Mouse (Mus musculus): ENCODE measurements around the gene Chit1. TPM values are rescaled to one million over a fixed set of nuclear protein-coding genes. Genes with fewer than 3 reads are reported as not detected.

Chit1 gene
- polyA plus RNA-seq, 1 experiment from 2014 or later: 0.58 TPM

GRCm38 (mm10) chr1:134196386-134196785 is 85.3 kb downstream of the Chit1 start:
- peaks cover 10% of the 10 kb centered on the region; the same call in 1 of the 2 replicates for H3K4me1 ChIP-seq (replicated peaks; ENCODE audit: insufficient read depth, low read length)
- 0 out of 2 replicates have a peak overlapping the region, but pooled peaks have one; percentile 42 for H3K27ac ChIP-seq
- no peak overlapping the region for H3K4me2 ChIP-seq (ENCODE audit: low read length)
- H3K27me3 ChIP-seq (ENCODE audit: insufficient read depth, low read length): no peaks in the 10 kb centered on the region
- TF ChIP-seq CTCF (IDR thresholded peaks at IDR 0.05; ENCODE audit: low read depth): peak; percentile 74
- ATAC-seq (replicated peaks; ENCODE audit: low FRiP score, low read depth) (no peak), DNase-seq (ENCODE audit: low spot score) (peak; percentile 50)
- no peak overlapping the region for H3K4me3 ChIP-seq (replicated peaks; ENCODE audit: low read depth, low read length)
- no peaks in the 10 kb centered on the region for H3K36me3 ChIP-seq (ENCODE audit: insufficient read depth, low read length)
- no peak overlapping the region for H3K9ac ChIP-seq (ENCODE audit: low read depth, low read length)
- 59% methylated on average over 4 of the region's 4 CpGs for WGBS
- no peaks in the 10 kb centered on the region for H3K9me3 ChIP-seq (replicated peaks; ENCODE audit: low read length)

GRCm38 (mm10) chr1:134197325-134197982 is 86.4 kb downstream of the Chit1 start:
- DNase-seq (ENCODE audit: low spot score): no peak
- Histone ChIP-seq H3K9me3 (replicated peaks; ENCODE audit: low read length) (no peaks in the 10 kb centered on the region), H3K9ac (ENCODE audit: low read depth, low read length) (no peak overlapping the region), H3K36me3 (ENCODE audit: insufficient read depth, low read length) (no peaks in the 10 kb centered on the region), H3K4me1 (replicated peaks; ENCODE audit: insufficient read depth, low read length) (peaks cover 10% of the 10 kb centered on the region; the same call in 1 of the 2 replicates), H3K27ac (no peak overlapping the region), H3K4me2 (ENCODE audit: low read length) (no peak overlapping the region), H3K4me3 (replicated peaks; ENCODE audit: low read depth, low read length) (no peak overlapping the region), H3K27me3 (ENCODE audit: insufficient read depth, low read length) (no peaks in the 10 kb centered on the region)
- TF ChIP-seq CTCF (IDR thresholded peaks at IDR 0.05; ENCODE audit: low read depth): peak; percentile 35; the same call in 1 of the 2 replicates
- no peak for ATAC-seq (replicated peaks; ENCODE audit: low FRiP score, low read depth)
- WGBS: 82% methylated on average over 15 of the region's 15 CpGs

GRCm38 (mm10) chr1:134198197-134198995 is 87.4 kb downstream of the Chit1 start:
- Histone ChIP-seq H3K4me2 (ENCODE audit: low read length) (no peak overlapping the region), H3K4me3 (replicated peaks; ENCODE audit: low read depth, low read length) (no peak overlapping the region), H3K9ac (ENCODE audit: low read depth, low read length) (no peak overlapping the region), H3K27ac (no peak overlapping the region), H3K4me1 (replicated peaks; ENCODE audit: insufficient read depth, low read length) (peaks cover 10% of the 10 kb centered on the region; the same call in 1 of the 2 replicates), H3K27me3 (ENCODE audit: insufficient read depth, low read length) (no peaks in the 10 kb centered on the region), H3K36me3 (ENCODE audit: insufficient read depth, low read length) (no peaks in the 10 kb centered on the region), H3K9me3 (replicated peaks; ENCODE audit: low read length) (no peaks in the 10 kb centered on the region)
- 82% methylated on average over 12 of the region's 12 CpGs for WGBS
- DNase-seq (ENCODE audit: low spot score) (no peak), ATAC-seq (replicated peaks; ENCODE audit: low FRiP score, low read depth) (no peak)
- no peak for TF ChIP-seq CTCF (IDR thresholded peaks at IDR 0.05; ENCODE audit: low read depth)

- no peaks in the 10 kb centered on the region for H3K36me3 ChIP-seq (ENCODE audit: insufficient read depth, low read length)
- H3K4me3 ChIP-seq (replicated peaks; ENCODE audit: low read depth, low read length): no peak overlapping the region
- no peak for TF ChIP-seq CTCF (IDR thresholded peaks at IDR 0.05; ENCODE audit: low read depth)
- H3K4me1 ChIP-seq (replicated peaks; ENCODE audit: insufficient read depth, low read length): peaks cover 8% of the 10 kb centered on the region; the same call in 1 of the 2 replicates
- ATAC-seq (replicated peaks; ENCODE audit: low FRiP score, low read depth) (no peak), DNase-seq (ENCODE audit: low spot score) (no peak)
- WGBS: 64% methylated on average over 2 of the region's 2 CpGs
- H3K4me2 ChIP-seq (ENCODE audit: low read length): no peak overlapping the region
- no peak overlapping the region for H3K9ac ChIP-seq (ENCODE audit: low read depth, low read length)
- no peaks in the 10 kb centered on the region for H3K9me3 ChIP-seq (replicated peaks; ENCODE audit: low read length)
- no peaks in the 10 kb centered on the region for H3K27me3 ChIP-seq (ENCODE audit: insufficient read depth, low read length)
- no peak overlapping the region for H3K27ac ChIP-seq
Measured at GRCm38 (mm10) chr1:134200481-134200880, 89.4 kb downstream of the Chit1 start.

Other genes with a start within 250 kb of the Chit1 start
- gene Optc, start 203.2 kb upstream of the Chit1 start, polyA plus RNA-seq (2015; fragmentation: Nextera tagmentation; extraction: Ambion mirVana): 0.39 and 0.40 TPM in 2 replicates
- gene Prelp, start 189.8 kb upstream of the Chit1 start, polyA plus RNA-seq (2015; fragmentation: Nextera tagmentation; extraction: Ambion mirVana): 2.2 TPM in 2 replicates
- gene Fmod, start 74.0 kb upstream of the Chit1 start, polyA plus RNA-seq (2015; fragmentation: Nextera tagmentation; extraction: Ambion mirVana): 7.8 and 9.4 TPM in 2 replicates
- 37.5 and 39.2 TPM in 2 replicates for gene Btg2, start 32.1 kb upstream of the Chit1 start, polyA plus RNA-seq (2015; fragmentation: Nextera tagmentation; extraction: Ambion mirVana)
- gene Chil1, start 70.9 kb downstream of the Chit1 start, polyA plus RNA-seq (2015; fragmentation: Nextera tagmentation; extraction: Ambion mirVana): 2.1 and 2.4 TPM in 2 replicates
- gene Mybph, start 82.2 kb downstream of the Chit1 start, polyA plus RNA-seq (2015; fragmentation: Nextera tagmentation; extraction: Ambion mirVana): 0.13 TPM in 1 of 2 replicates, not detected in the other
- gene Adora1, start 124.2 kb downstream of the Chit1 start, polyA plus RNA-seq (2015; fragmentation: Nextera tagmentation; extraction: Ambion mirVana): 11.7 and 13.7 TPM in 2 replicates
- 0.08 TPM in 1 of 2 replicates, not detected in the other for gene Myog, start 178.7 kb downstream of the Chit1 start, polyA plus RNA-seq (2015; fragmentation: Nextera tagmentation; extraction: Ambion mirVana)
- 2.0 and 2.3 TPM in 2 replicates for gene Ppfia4, start 221.7 kb downstream of the Chit1 start, polyA plus RNA-seq (2015; fragmentation: Nextera tagmentation; extraction: Ambion mirVana)

Data from kidney, postnatal 0 days (tissue).